Mouse (Mus musculus): ENCODE measurements around the gene Junb.

GRCm38 (mm10) chr8:84928456-84929306 lies 49.8 kb downstream of the Junb start:
- TF ChIP-seq CTCF (IDR thresholded peaks at IDR 0.05; ENCODE audit: low read depth, low read length) (peak; percentile 84), POLR2A (IDR thresholded peaks at IDR 0.05; ENCODE audit: insufficient read depth, low read length) (no peak), EP300 (IDR thresholded peaks at IDR 0.05; ENCODE audit: insufficient read depth, low read depth, low read length) (no peak)

Measured in ES-Bruce4 (cell line).